7 mouse cellular contexts compared by ENCODE assay signal in genomic region chr4:131874567-131874966, GRCm38 (mm10). TPM values are rescaled to one million over a fixed set of nuclear protein-coding genes. Genes with fewer than 3 reads are reported as not detected.
DNase-seq lines count a peak whose midpoint lies in the region; ATAC-seq and TF ChIP-seq lines count a peak whose summit lies in the region.

No protein-coding gene starts in this region.

- no peaks in the 10 kb centered on the region for H3K9me3 ChIP-seq in megakaryocyte, embryonic 14.5 days
- no peaks in the 10 kb centered on the region for H3K9me3 ChIP-seq in limb, embryonic 14.5 days (ENCODE audit: control insufficient read depth, low read length)
- H3K9me3 ChIP-seq in stomach, embryonic 15.5 days = no peaks in the 10 kb centered on the region

- ATAC-seq in megakaryocyte, adult 5-6 weeks (ENCODE audit: poor library complexity, severe bottlenecking) = no peak
- ATAC-seq in erythroid progenitor cell, adult 5-6 weeks (replicated peaks; ENCODE audit: low FRiP score, poor library complexity, severe bottlenecking) = peak; percentile 26
- no peak for ATAC-seq in limb, embryonic 14.5 days (ENCODE audit: low FRiP score, low read depth)
- no peak for ATAC-seq in stomach, embryonic 15.5 days (ENCODE audit: insufficient read depth, low FRiP score, low read depth)

- peaks cover 67% of the 10 kb centered on the region for H3K4me1 ChIP-seq in megakaryocyte, embryonic 14.5 days
- H3K4me1 ChIP-seq in limb, embryonic 14.5 days (ENCODE audit: control insufficient read depth, insufficient read depth, low read length) = peaks cover 36% of the 10 kb centered on the region
- peaks cover 27% of the 10 kb centered on the region for H3K4me1 ChIP-seq in stomach, embryonic 15.5 days

- H3K36me3 ChIP-seq in megakaryocyte, embryonic 14.5 days (replicated peaks; ENCODE audit: low read length) = peaks cover 2% of the 10 kb centered on the region
- no peaks in the 10 kb centered on the region for H3K36me3 ChIP-seq in limb, embryonic 14.5 days (ENCODE audit: control insufficient read depth, insufficient read depth, low read length)
- no peaks in the 10 kb centered on the region for H3K36me3 ChIP-seq in stomach, embryonic 15.5 days

- H3K4me3 ChIP-seq in megakaryocyte, embryonic 14.5 days (replicated peaks) = peak overlapping the region; percentile 95
- H3K4me3 ChIP-seq in limb, embryonic 14.5 days (replicated peaks; ENCODE audit: low read length) = peak overlapping the region; percentile 100
- peak overlapping the region; percentile 99 for H3K4me3 ChIP-seq in stomach, embryonic 15.5 days (replicated peaks)

- no peaks in the 10 kb centered on the region for H3K27me3 ChIP-seq in megakaryocyte, embryonic 14.5 days (replicated peaks)
- no peaks in the 10 kb centered on the region for H3K27me3 ChIP-seq in limb, embryonic 14.5 days (ENCODE audit: control insufficient read depth, insufficient read depth, low read length)
- H3K27me3 ChIP-seq in stomach, embryonic 15.5 days (replicated peaks) = no peaks in the 10 kb centered on the region

- peak overlapping the region; percentile 100 for H3K27ac ChIP-seq in limb, embryonic 14.5 days (replicated peaks; ENCODE audit: low read depth, low read length)
- H3K27ac ChIP-seq in stomach, embryonic 15.5 days = peak overlapping the region; percentile 100

- peak overlapping the region; percentile 90 for H3K4me2 ChIP-seq in limb, embryonic 14.5 days (replicated peaks; ENCODE audit: low read depth, low read length, severe bottlenecking)
- peak overlapping the region; percentile 80 for H3K4me2 ChIP-seq in stomach, embryonic 15.5 days

- WGBS in limb, embryonic 14.5 days = 3% methylated on average over 11 of the region's 11 CpGs
- WGBS in stomach, embryonic 15.5 days = 4% methylated on average over 11 of the region's 11 CpGs

- no peak for TF ChIP-seq POLR2A in limb, embryonic 14.5 days (IDR thresholded peaks at IDR 0.05; ENCODE audit: borderline replicate concordance, extremely low read depth, insufficient read depth, insufficient read length)

- H3K9ac ChIP-seq in limb, embryonic 14.5 days (ENCODE audit: low read depth, low read length, severe bottlenecking) = peak overlapping the region; percentile 100
- peak overlapping the region; percentile 100 for H3K9ac ChIP-seq in stomach, embryonic 15.5 days

- DNase-seq in limb, embryonic 14.5 days (ENCODE audit: low spot score) = no peak
- DNase-seq in right cerebral cortex, adult 18-20 months = no peak
- DNase-seq in cerebellum, postnatal 36 days = no peak

RNA-seq across cellular contexts. Expression of gene Srsf4, which starts 1.1 kb away (rescaled TPM):
- polyA plus RNA-seq in megakaryocyte, embryonic 14.5 days (2012; ENCODE audit: insufficient read depth, low replicate concordance) = 53.8 and 135 TPM in 2 replicates
- total RNA-seq in megakaryocyte, adult 5-6 weeks (2015) = 39.0 and 39.7 TPM in 2 replicates
- total RNA-seq in megakaryocyte, adult 5-6 weeks (2017) = 44.5 and 61.2 TPM in 2 replicates
- total RNA-seq in erythroid progenitor cell, adult 5-6 weeks (2015; ENCODE audit: low replicate concordance) = 85.9 and 87.9 TPM in 2 replicates
- 145 and 167 TPM in 2 replicates for total RNA-seq in erythroid progenitor cell, adult 5-6 weeks (2017; ENCODE audit: low replicate concordance)
- 98.5 and 113 TPM in 2 replicates for polyA plus RNA-seq in limb, embryonic 14.5 days (2012; rRNA removed)
- polyA plus RNA-seq in limb, embryonic 14.5 days (2014; fragmentation: Nextera tagmentation; extraction: Ambion mirVana) = 97.7 and 107 TPM in 2 replicates
- polyA plus RNA-seq in stomach, embryonic 15.5 days (2015; fragmentation: Nextera tagmentation; extraction: Ambion mirVana) = 95.1 and 97.8 TPM in 2 replicates

RNA-seq across cellular contexts. Expression of gene Mecr, which starts 31.3 kb away (rescaled TPM):
- 8.8 and 15.2 TPM in 2 replicates for polyA plus RNA-seq in megakaryocyte, embryonic 14.5 days (2012; ENCODE audit: insufficient read depth, low replicate concordance)
- 15.3 and 18.4 TPM in 2 replicates for total RNA-seq in megakaryocyte, adult 5-6 weeks (2015)
- total RNA-seq in megakaryocyte, adult 5-6 weeks (2017) = 11.0 and 20.6 TPM in 2 replicates
- total RNA-seq in erythroid progenitor cell, adult 5-6 weeks (2015; ENCODE audit: low replicate concordance) = 12.6 and 14.3 TPM in 2 replicates
- total RNA-seq in erythroid progenitor cell, adult 5-6 weeks (2017; ENCODE audit: low replicate concordance) = 0.90 and 9.2 TPM in 2 replicates
- 36.6 and 41.6 TPM in 2 replicates for polyA plus RNA-seq in limb, embryonic 14.5 days (2012; rRNA removed)
- polyA plus RNA-seq in limb, embryonic 14.5 days (2014; fragmentation: Nextera tagmentation; extraction: Ambion mirVana) = 38.2 and 39.4 TPM in 2 replicates
- polyA plus RNA-seq in stomach, embryonic 15.5 days (2015; fragmentation: Nextera tagmentation; extraction: Ambion mirVana) = 57.5 and 66.0 TPM in 2 replicates

RNA-seq across cellular contexts. Expression of gene Ptpru, which starts 36.5 kb away (rescaled TPM):
- polyA plus RNA-seq in megakaryocyte, embryonic 14.5 days (2012; ENCODE audit: insufficient read depth, low replicate concordance) = 0.07 and 0.39 TPM in 2 replicates
- total RNA-seq in megakaryocyte, adult 5-6 weeks (2015) = 2.1 and 2.5 TPM in 2 replicates
- 0.49 and 0.95 TPM in 2 replicates for total RNA-seq in megakaryocyte, adult 5-6 weeks (2017)
- 11.2 TPM in 1 of 2 replicates, not detected in the other for total RNA-seq in erythroid progenitor cell, adult 5-6 weeks (2015; ENCODE audit: low replicate concordance)
- 0.38 TPM in 1 of 2 replicates, not detected in the other for total RNA-seq in erythroid progenitor cell, adult 5-6 weeks (2017; ENCODE audit: low replicate concordance)
- 22.5 and 28.7 TPM in 2 replicates for polyA plus RNA-seq in limb, embryonic 14.5 days (2012; rRNA removed)
- polyA plus RNA-seq in limb, embryonic 14.5 days (2014; fragmentation: Nextera tagmentation; extraction: Ambion mirVana) = 13.3 and 18.7 TPM in 2 replicates
- 10.5 and 12.6 TPM in 2 replicates for polyA plus RNA-seq in stomach, embryonic 15.5 days (2015; fragmentation: Nextera tagmentation; extraction: Ambion mirVana)

RNA-seq across cellular contexts. Expression of gene Tmem200b, which starts 47.0 kb away (rescaled TPM):
- not detected in 2 replicates for polyA plus RNA-seq in megakaryocyte, embryonic 14.5 days (2012; ENCODE audit: insufficient read depth, low replicate concordance)
- total RNA-seq in megakaryocyte, adult 5-6 weeks (2015) = not detected in 2 replicates
- total RNA-seq in megakaryocyte, adult 5-6 weeks (2017) = not detected in 2 replicates
- total RNA-seq in erythroid progenitor cell, adult 5-6 weeks (2015; ENCODE audit: low replicate concordance) = not detected in 2 replicates
- not detected in 2 replicates for total RNA-seq in erythroid progenitor cell, adult 5-6 weeks (2017; ENCODE audit: low replicate concordance)
- polyA plus RNA-seq in limb, embryonic 14.5 days (2012; rRNA removed) = 25.3 and 35.4 TPM in 2 replicates
- polyA plus RNA-seq in limb, embryonic 14.5 days (2014; fragmentation: Nextera tagmentation; extraction: Ambion mirVana) = 9.5 and 12.8 TPM in 2 replicates
- polyA plus RNA-seq in stomach, embryonic 15.5 days (2015; fragmentation: Nextera tagmentation; extraction: Ambion mirVana) = 0.99 and 1.2 TPM in 2 replicates
